Mouse (Mus musculus) adrenal gland, adult 2 months (tissue): ENCODE results near the gene Ddb2. TPM values are rescaled to one million over a fixed set of nuclear protein-coding genes. Genes with fewer than 3 reads are reported as not detected.
"Not testable (repeated sequence)": the region's sequence is repeated elsewhere in the genome, so short reads cannot be mapped to it uniquely, and the experiment has no call there.

ENCODE experiments used
- DNase-seq: peaks from one replicate; pipeline ENCODE4 v3.0.0; 2021
- polyA plus RNA-seq: library from polyadenylated mRNA; depleted of rRNA; stranded (reverse); fragments of >200 nt; gene quantifications from 2 replicates; pipeline ENCODE4 v1.2.3, GENCODE M21; 2012
- total RNA-seq, 2 experiments: library from RNA; stranded (reverse); gene quantifications; 2 replicates each; pipeline ENCODE4 v1.2.3; 2021

The Ddb2 gene
- total and polyA plus RNA-seq, 3 experiments = 8.1 to 12.4 (median 8.3) TPM

- no peak for DNase-seq
These were observed 18.9 kb upstream of the Ddb2 start, which contains the start of gene Pacsin3 for GRCm38 (mm10) chr2:91255661-91256150. Gene Pacsin3, plus strand, starts transcription at chr2:91255954.

DNA sequence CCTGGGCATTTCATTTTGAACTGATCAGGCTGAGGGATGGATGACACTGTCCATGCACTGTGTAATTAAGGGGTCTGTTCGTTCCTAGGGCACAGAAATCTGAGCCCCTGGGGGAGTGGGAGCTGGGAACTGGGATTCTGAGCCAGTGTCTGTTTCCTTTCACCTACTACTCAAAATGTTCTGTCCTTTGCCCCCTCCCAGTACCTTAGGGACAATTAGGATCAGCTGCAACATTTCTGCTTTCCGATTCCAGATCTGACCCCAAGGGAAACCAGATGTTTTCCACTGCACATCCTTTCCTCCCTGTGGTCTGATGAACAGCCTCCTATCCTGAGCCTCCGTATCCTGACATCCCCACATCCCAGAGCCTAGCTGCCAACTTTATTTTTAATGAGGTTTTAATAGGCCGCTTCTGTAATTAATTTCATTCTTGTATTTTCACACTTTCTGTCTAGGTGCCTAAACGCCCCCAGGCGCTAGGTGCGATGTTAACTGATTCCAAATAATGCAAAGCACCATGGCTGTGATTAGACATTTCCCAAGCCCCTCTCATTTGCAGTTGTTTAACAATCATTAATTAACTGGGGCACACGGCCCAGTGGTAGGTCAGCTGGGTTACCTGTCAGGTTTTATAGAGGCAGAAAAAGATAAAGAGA, 18.1 kb upstream of the Ddb2 start:
- DNase-seq = no peak

DNA sequence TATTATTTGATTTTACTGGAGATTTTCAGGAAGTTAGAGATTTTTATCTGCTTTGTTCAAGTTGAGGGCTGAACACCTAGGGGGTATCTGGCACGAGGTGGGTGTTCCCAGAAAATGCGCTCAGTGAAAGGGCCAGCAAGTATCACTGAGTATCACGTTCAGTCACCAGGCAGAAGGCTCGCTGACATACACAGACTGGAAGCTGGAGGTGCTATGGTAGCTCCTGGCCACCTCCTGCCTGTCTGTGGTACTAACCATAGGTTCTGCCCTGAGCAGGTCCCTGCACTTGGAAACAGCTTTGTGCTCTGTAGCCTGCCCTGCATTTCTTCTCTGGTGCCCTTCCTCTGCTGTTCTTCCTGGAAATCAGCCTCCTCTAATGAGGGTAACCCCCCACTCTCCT, 15.7 kb upstream of the Ddb2 start:
- DNase-seq = no peak

DNA sequence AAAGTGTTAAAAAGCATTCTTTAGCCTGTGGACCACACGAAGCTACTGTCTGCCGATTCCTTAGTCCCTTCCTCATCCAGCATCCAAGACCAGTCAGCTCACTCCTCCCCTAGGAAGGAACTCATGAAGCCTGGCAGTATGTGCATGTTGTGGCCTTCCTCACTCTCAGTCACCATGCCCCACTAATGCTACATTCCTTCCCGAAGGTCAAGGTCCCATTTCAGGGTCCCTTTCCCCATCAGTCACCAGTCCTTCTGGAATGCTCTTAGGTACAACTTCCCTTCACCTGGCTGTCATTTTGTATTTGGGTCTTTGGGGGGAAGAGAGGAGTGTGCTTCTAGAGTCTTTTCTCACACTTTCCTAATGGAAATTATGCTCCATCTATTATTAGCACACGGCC, 15.2 kb upstream of the Ddb2 start:
- DNase-seq = peak; percentile 60

- DNase-seq = no peak
These were observed 11.6 kb upstream of the Ddb2 start for GRCm38 (mm10) chr2:91248366-91248765.

- no peak for DNase-seq
These were observed 7.9 kb upstream of the Ddb2 start for GRCm38 (mm10) chr2:91244557-91245228.

DNA sequence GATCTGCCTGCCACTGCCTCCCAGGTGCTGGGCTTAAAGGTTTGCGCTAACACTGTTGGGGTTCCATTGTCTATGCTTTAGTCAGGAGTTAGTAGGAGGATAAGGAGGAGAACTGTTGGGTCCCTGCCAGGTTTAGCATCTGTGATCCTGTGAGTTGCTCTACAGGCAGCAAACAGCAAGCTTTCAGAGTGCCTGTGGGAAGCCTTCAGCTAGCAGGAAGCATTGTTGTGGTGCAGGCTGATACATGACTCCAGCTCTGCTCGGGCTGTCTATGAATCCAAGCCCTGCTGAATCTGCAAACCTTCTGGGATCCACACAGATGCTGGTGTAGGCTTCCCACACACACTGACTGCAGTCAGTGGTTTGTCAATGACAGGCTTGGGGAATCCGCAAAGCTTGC, 6.6 kb upstream of the Ddb2 start:
- DNase-seq = no peak

- no peak for DNase-seq
These were observed 5.8 kb upstream of the Ddb2 start for GRCm38 (mm10) chr2:91242547-91242946.

- not testable (repeated sequence) for DNase-seq
These were observed 814 bp upstream of the Ddb2 start for GRCm38 (mm10) chr2:91237511-91238080.

DNA sequence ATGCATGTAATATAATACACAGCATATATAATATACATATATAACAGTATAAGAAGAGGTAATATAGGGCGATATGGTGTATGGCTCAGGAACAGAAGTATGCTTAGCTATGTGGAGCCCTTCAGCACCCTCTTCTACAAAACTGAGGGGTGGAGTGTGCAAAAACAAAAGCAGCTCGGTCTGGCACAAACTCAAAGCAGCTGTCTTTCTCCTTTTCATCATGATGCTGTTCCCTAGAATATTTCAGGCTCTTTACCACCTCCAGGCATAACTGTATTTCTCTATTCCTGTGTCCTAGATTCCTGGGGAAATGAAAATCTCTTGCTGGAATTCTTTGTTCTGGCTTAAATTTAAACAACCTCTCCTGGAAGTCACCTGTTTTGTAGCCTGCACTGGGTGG, 7.0 kb downstream of the Ddb2 start:
- DNase-seq = no peak

- no peak for DNase-seq
These were observed 13.2 kb downstream of the Ddb2 start for GRCm38 (mm10) chr2:91223614-91224013.

- DNase-seq = no peak
These were observed 16.3 kb downstream of the Ddb2 start for GRCm38 (mm10) chr2:91220501-91220900.

GRCm38 (mm10) chr2:91217032-91217431, 19.8 kb downstream of the Ddb2 start:
- DNase-seq = no peak

GRCm38 (mm10) chr2:91213311-91213710, 23.5 kb downstream of the Ddb2 start:
- DNase-seq = no peak

GRCm38 (mm10) chr2:91206254-91206775, 30.5 kb downstream of the Ddb2 start:
- DNase-seq = no peak

- DNase-seq = no peak
These were observed 33.7 kb downstream of the Ddb2 start for GRCm38 (mm10) chr2:91202972-91203656.

DNA sequence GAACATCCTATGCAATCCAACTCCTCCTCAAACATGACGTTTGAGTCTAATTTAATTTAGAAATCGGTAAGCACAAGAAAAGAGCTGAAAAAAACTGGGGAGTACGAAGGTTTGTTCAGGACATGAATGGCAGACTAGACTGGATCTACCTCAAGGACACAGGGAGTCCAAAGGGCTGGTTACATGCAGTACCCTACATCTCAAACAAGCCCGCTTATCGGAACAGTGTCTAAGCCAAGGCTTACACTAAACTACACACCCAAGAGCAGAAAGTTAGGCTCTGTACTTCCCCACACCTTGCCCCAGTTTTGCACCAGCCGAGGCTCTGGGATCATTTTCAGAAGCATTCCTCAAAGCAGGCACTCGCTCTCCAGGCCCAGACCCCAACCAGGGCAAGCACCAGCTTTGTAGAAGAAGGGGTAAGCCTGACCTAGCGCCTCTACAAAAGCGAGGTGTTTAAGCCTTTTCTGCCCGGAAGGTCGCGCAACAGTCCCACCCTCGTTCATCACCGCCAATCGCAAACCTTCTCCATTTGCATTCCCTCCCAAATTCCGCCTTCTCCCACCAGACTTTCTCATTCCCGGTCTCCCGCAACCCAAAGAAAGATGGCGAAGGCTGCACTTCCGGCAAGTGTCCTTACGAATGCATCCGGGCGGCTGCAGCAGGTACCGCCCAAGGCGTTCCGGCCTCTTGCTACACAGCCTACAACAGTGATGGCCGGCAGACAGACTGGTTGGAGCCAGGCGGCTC, 34.4 kb downstream of the Ddb2 start, which contains the start of the genes Nr1h3 and Acp2:
Gene Nr1h3, minus strand, starts transcription at position 613 of the 750 bp plus-strand sequence.
Gene Acp2, plus strand, starts transcription at position 664 of the 750 bp plus-strand sequence.
- peak; percentile 97 for DNase-seq

- DNase-seq = no peak
These were observed 37.9 kb downstream of the Ddb2 start for GRCm38 (mm10) chr2:91198888-91199287.

- peak; percentile 25 for DNase-seq
These were observed 40.2 kb downstream of the Ddb2 start for GRCm38 (mm10) chr2:91196577-91197001.

GRCm38 (mm10) chr2:91194624-91195332, 42.0 kb downstream of the Ddb2 start:
- peak; percentile 91 for DNase-seq

GRCm38 (mm10) chr2:91190501-91190900, 46.3 kb downstream of the Ddb2 start:
- DNase-seq = no peak
